In genomic region chr6:33051642-33052041, GRCm38 (mm10) we compare ENCODE assay signal across 21 mouse cellular contexts. TPM values are rescaled to one million over a fixed set of nuclear protein-coding genes. Genes with fewer than 3 reads are reported as not detected.
A peak's percentile ranks its signal among the peaks of the same experiment; 100 is the strongest.
DNase-seq lines count a peak whose midpoint lies in the region; ATAC-seq and TF ChIP-seq lines count a peak whose summit lies in the region.
"Had no signal": no experiment of that assay in that cellular context is flagged by ENCODE, and none has a peak within 500 bp of the region (broad histone marks: within the 10 kb centered on the region; RNA-seq: fewer than 3 reads in every experiment).

No protein-coding gene starts in this region.

- no peak for TF ChIP-seq POLR2A in CH12.LX (IDR thresholded peaks at IDR 0.05; ENCODE audit: low read depth, low read length)

- H3K4me3 ChIP-seq in heart, embryonic 11.5 days (ENCODE audit: low read depth, low read length) = no peak overlapping the region
- H3K4me3 ChIP-seq in intestine, embryonic 14.5 days (ENCODE audit: low read depth, low read length) = no peak overlapping the region
- no peak overlapping the region for H3K4me3 ChIP-seq in intestine, postnatal 0 days (ENCODE audit: low read depth, low read length)
- H3K4me3 ChIP-seq in CH12.LX (replicated peaks in 1 of 3; ENCODE audit: low read depth in 2 of 3, low read length in 2 of 3, poor library complexity in 1 of 3) = peak overlapping the region in 2 of 3 experiments; percentile 11 to 14
- H3K4me3 ChIP-seq: forebrain, embryonic 10.5 days; hindbrain, embryonic 15.5 days; midbrain, embryonic 12.5 days; neural tube, embryonic 13.5 days had no signal

- TF ChIP-seq CTCF in intestine, postnatal 0 days (IDR thresholded peaks at IDR 0.05; ENCODE audit: low read depth) = no peak
- TF ChIP-seq CTCF in CH12.LX (conservative IDR thresholded peaks at IDR 0.05 in 1 of 2, IDR thresholded peaks at IDR 0.05 in 1 of 2; ENCODE audit: low read depth in 2 of 2, low read length in 2 of 2) = no peak

- 40% methylated on average over 2 of the region's 2 CpGs for WGBS in heart, embryonic 11.5 days (ENCODE audit: insufficient replicate concordance)
- WGBS in intestine, embryonic 14.5 days = 16% methylated on average over 2 of the region's 2 CpGs
- whole genome bisulfite sequencing in intestine, postnatal 0 days = 24% methylated on average over 2 of the region's 2 CpGs

- peaks cover 15% of the 10 kb centered on the region for H3K36me3 ChIP-seq in heart, embryonic 11.5 days (ENCODE audit: control insufficient read depth, insufficient read depth, low read length)
- peaks cover 22% of the 10 kb centered on the region for H3K36me3 ChIP-seq in intestine, embryonic 14.5 days (ENCODE audit: control insufficient read depth, insufficient read depth, low read length)
- H3K36me3 ChIP-seq in intestine, postnatal 0 days (ENCODE audit: control insufficient read depth, insufficient read depth) = peaks cover 24% of the 10 kb centered on the region
- H3K36me3 ChIP-seq in CH12.LX (replicated peaks in 1 of 2; ENCODE audit: control insufficient read depth in 1 of 2, insufficient read depth in 1 of 2, low read length in 1 of 2) = peaks cover 25 to 61% of the 10 kb centered on the region in 2 experiments
- H3K36me3 ChIP-seq in splenic B cell, adult 2 months (ENCODE audit: control insufficient read depth, insufficient read depth, low read length, poor library complexity, severe bottlenecking) = peaks cover 4% of the 10 kb centered on the region; the same call in 1 of the 2 replicates

- H3K27me3 ChIP-seq in heart, embryonic 11.5 days (ENCODE audit: control insufficient read depth, insufficient read depth, low read length) = no peaks in the 10 kb centered on the region
- H3K27me3 ChIP-seq in intestine, embryonic 14.5 days (replicated peaks; ENCODE audit: control insufficient read depth, insufficient read depth, low read length) = no peaks in the 10 kb centered on the region
- no peaks in the 10 kb centered on the region for H3K27me3 ChIP-seq in intestine, postnatal 0 days (replicated peaks; ENCODE audit: control insufficient read depth, insufficient read depth, low read length)
- no peaks in the 10 kb centered on the region for H3K27me3 ChIP-seq in CH12.LX (replicated peaks)
- H3K27me3 ChIP-seq in splenic B cell, adult 2 months (ENCODE audit: control insufficient read depth, insufficient read depth, low read length, poor library complexity, severe bottlenecking) = no peaks in the 10 kb centered on the region
- H3K27me3 ChIP-seq: hindbrain, embryonic 15.5 days; midbrain, embryonic 12.5 days; neural tube, embryonic 13.5 days had no signal

- H3K79me2 ChIP-seq in CH12.LX (replicated peaks; ENCODE audit: control insufficient read depth, extremely low read depth, insufficient read depth, poor library complexity, severe bottlenecking) = peaks cover 5% of the 10 kb centered on the region

- H3K4me2 ChIP-seq in heart, embryonic 11.5 days = no peak overlapping the region
- no peak overlapping the region for H3K4me2 ChIP-seq in intestine, embryonic 14.5 days (ENCODE audit: low read length)
- H3K4me2 ChIP-seq in intestine, postnatal 0 days (replicated peaks; ENCODE audit: low read depth) = no peak overlapping the region
- peak overlapping the region; percentile 93 for H3K4me2 ChIP-seq in CH12.LX (ENCODE audit: insufficient read depth, low read depth, poor library complexity, severe bottlenecking)
- H3K4me2 ChIP-seq: hindbrain, embryonic 15.5 days; liver, embryonic 11.5 days; midbrain, embryonic 12.5 days; neural tube, embryonic 13.5 days had no signal

- TF ChIP-seq EP300 in CH12.LX (IDR thresholded peaks at IDR 0.05; ENCODE audit: low read length) = peak; percentile 89

- no peak for ATAC-seq in heart, embryonic 11.5 days (replicated peaks; ENCODE audit: insufficient number of reproducible peaks, low FRiP score, low TSS enrichment)
- ATAC-seq in intestine, embryonic 14.5 days (replicated peaks; ENCODE audit: low FRiP score, low TSS enrichment, low read depth) = no peak
- no peak for ATAC-seq in intestine, postnatal 0 days

- in situ Hi-C loops in CH12.LX (cut with MboI; ENCODE audit: low pct_ligation_motif_present, low pct_unique_long_range_greater_than_20kb, low sequenced_read_pairs) = no loop called here

- dilution Hi-C loops in CH12.LX (cut with MboI; ENCODE audit: extremely low pct_ligation_motif_present, extremely low pct_unique_long_range_greater_than_20kb, low sequenced_read_pairs) = no loop called here

- no peak for DNase-seq in heart, postnatal 4 days
- peak; percentile 52 for DNase-seq in intestine, embryonic 14.5 days (ENCODE audit: low spot score)
- DNase-seq in CH12.LX (ENCODE audit: extremely low read depth) = peak; percentile 72
- peak; percentile 73 for DNase-seq in splenic B cell, adult 2 months (ENCODE audit: low read depth, low spot score)
- DNase-seq in thymus, adult 18-20 months = no peak
- DNase-seq: adrenal gland, postnatal 36 days; cerebellum, adult 11-12 months; cerebellum, postnatal 14 days; kidney, adult 18-20 months; lung, adult 2 months; thymus, postnatal 14 days had no signal

- peaks cover 18% of the 10 kb centered on the region for H3K4me1 ChIP-seq in heart, embryonic 11.5 days (ENCODE audit: control insufficient read depth, insufficient read depth, low read length)
- peaks cover 9% of the 10 kb centered on the region for H3K4me1 ChIP-seq in intestine, embryonic 14.5 days (replicated peaks; ENCODE audit: control insufficient read depth, insufficient read depth, low read length)
- no peaks in the 10 kb centered on the region; the same call in 1 of the 2 replicates for H3K4me1 ChIP-seq in intestine, postnatal 0 days (replicated peaks; ENCODE audit: control insufficient read depth, insufficient read depth, low read length)
- H3K4me1 ChIP-seq in CH12.LX (ENCODE audit: control insufficient read depth in 1 of 2, insufficient read depth in 2 of 2) = peaks cover 6 to 50% of the 10 kb centered on the region in 2 experiments
- H3K4me1 ChIP-seq: forebrain, embryonic 10.5 days; hindbrain, embryonic 15.5 days; midbrain, embryonic 12.5 days; neural tube, embryonic 13.5 days had no signal

- no peak overlapping the region for H3K9ac ChIP-seq in heart, embryonic 11.5 days (ENCODE audit: low read depth, low read length)
- no peak overlapping the region for H3K9ac ChIP-seq in intestine, embryonic 14.5 days (ENCODE audit: low read length)
- H3K9ac ChIP-seq in intestine, postnatal 0 days (ENCODE audit: low read depth, low read length) = no peak overlapping the region
- peak overlapping the region; percentile 24; the same call in 1 of the 2 replicates for H3K9ac ChIP-seq in CH12.LX (ENCODE audit: insufficient read depth, low read depth)
- H3K9ac ChIP-seq: hindbrain, embryonic 15.5 days; midbrain, embryonic 12.5 days; neural tube, embryonic 13.5 days had no signal

- no peaks in the 10 kb centered on the region for H3K9me3 ChIP-seq in heart, embryonic 11.5 days (replicated peaks; ENCODE audit: control insufficient read depth, low read length)
- H3K9me3 ChIP-seq in intestine, embryonic 14.5 days (ENCODE audit: control insufficient read depth, low read length) = no peaks in the 10 kb centered on the region
- no peaks in the 10 kb centered on the region for H3K9me3 ChIP-seq in intestine, postnatal 0 days (ENCODE audit: control insufficient read depth)
- no peaks in the 10 kb centered on the region for H3K9me3 ChIP-seq in CH12.LX (replicated peaks; ENCODE audit: low read length)
- H3K9me3 ChIP-seq: forebrain, embryonic 10.5 days; hindbrain, embryonic 15.5 days; midbrain, embryonic 12.5 days; neural tube, embryonic 13.5 days had no signal

- no peak; the same call in none of the 2 replicates for TF ChIP-seq RAD21 in CH12.LX (IDR thresholded peaks at IDR 0.05; ENCODE audit: low read depth, low read length)

- peak overlapping the region; percentile 16; the same call in 1 of the 2 replicates for H3K27ac ChIP-seq in heart, embryonic 11.5 days (ENCODE audit: low read depth, low read length)
- no peak overlapping the region for H3K27ac ChIP-seq in intestine, embryonic 14.5 days (ENCODE audit: low read depth)
- no peak overlapping the region for H3K27ac ChIP-seq in intestine, postnatal 0 days (ENCODE audit: low read depth, low read length)
- H3K27ac ChIP-seq in CH12.LX (ENCODE audit: insufficient read depth, low read depth) = peak overlapping the region; percentile 24
- H3K27ac ChIP-seq: forebrain, embryonic 10.5 days; hindbrain, embryonic 15.5 days; kidney, postnatal 0 days; macrophage; midbrain, embryonic 12.5 days; neural tube, embryonic 13.5 days; stomach, postnatal 0 days had no signal

TF ChIP-seq in CH12.LX, 34 proteins besides CTCF, POLR2A, EP300 and RAD21 (continues in another document):
- TF ChIP-seq MXI1 (IDR thresholded peaks at IDR 0.05; ENCODE audit: low read depth, low read length) (no peak), HCFC1 (IDR thresholded peaks at IDR 0.05; ENCODE audit: low read depth, low read length) (no peak), RCOR1 (conservative IDR thresholded peaks at IDR 0.05; ENCODE audit: low read depth, low read length) (no peak), TBP (conservative IDR thresholded peaks at IDR 0.05; ENCODE audit: low read depth, low read length) (0 out of 2 replicates have a peak, but pooled peaks have one; percentile 14), E2F4 (IDR thresholded peaks at IDR 0.05; ENCODE audit: insufficient replicate concordance, low read depth, low read length) (no peak), UBTF (IDR thresholded peaks at IDR 0.05; ENCODE audit: low read depth, low read length) (no peak), CHD1 (IDR thresholded peaks at IDR 0.05; ENCODE audit: low read depth, low read length) (no peak), ETS1 (conservative IDR thresholded peaks at IDR 0.05; ENCODE audit: low read depth, low read length) (0 out of 2 replicates have a peak, but pooled peaks have one; percentile 11), SMC3 (IDR thresholded peaks at IDR 0.05; ENCODE audit: low read depth, low read length) (no peak), CHD2 (IDR thresholded peaks at IDR 0.05; ENCODE audit: low read length) (no peak), ELF1 (IDR thresholded peaks at IDR 0.05; ENCODE audit: low read depth, low read length) (peak; percentile 37; the same call in 1 of the 2 replicates), ZKSCAN1 (IDR thresholded peaks at IDR 0.05; ENCODE audit: borderline replicate concordance, low read depth, low read length) (no peak), IRF4 (IDR thresholded peaks at IDR 0.05; ENCODE audit: low read depth, low read length) (peak; percentile 91), NRF1 (IDR thresholded peaks at IDR 0.05; ENCODE audit: low read depth, low read length) (no peak), ZMIZ1 (IDR thresholded peaks at IDR 0.05; ENCODE audit: low read depth, low read length) (no peak)

RNA-seq across cellular contexts. Expression of gene Chchd3, which starts 8.4 kb away (rescaled TPM):
- polyA plus RNA-seq in heart, embryonic 11.5 days (2014; fragmentation: Nextera tagmentation; extraction: Ambion mirVana) = 176 and 182 TPM in 2 replicates
- 100 to 1,000 TPM; 391 to 402 TPM for total RNA-seq in heart, postnatal 4 days (2021)
- 120 and 125 TPM in 2 replicates for polyA plus RNA-seq in intestine, embryonic 14.5 days (2014; fragmentation: Nextera tagmentation; extraction: Ambion mirVana)
- polyA plus RNA-seq in intestine, postnatal 0 days (2015; fragmentation: Nextera tagmentation; extraction: Ambion mirVana) = 127 and 134 TPM in 2 replicates
- total RNA-seq in CH12.LX (2012; rRNA removed) = 116 and 125 TPM in 2 replicates
- total RNA-seq in CH12.LX (2014; rRNA removed) = 197 and 221 TPM in 2 replicates
- polyA plus RNA-seq in CH12.LX (2012; ENCODE audit: insufficient read length, low read depth) = 133 and 163 TPM in 2 replicates

Comparison
In these comparisons a context has a peak if more than half of its experiments do, and no peak if none do; other contexts are left out.
1. H3K27ac ChIP-seq: peak in heart, embryonic 11.5 days (single experiment) and CH12.LX (single experiment); none in intestine, embryonic 14.5 days (single experiment) and intestine, postnatal 0 days (single experiment).
2. H3K4me3 ChIP-seq: peak in CH12.LX (2 of 3); none in heart, embryonic 11.5 days (single experiment), intestine, embryonic 14.5 days (single experiment) and intestine, postnatal 0 days (single experiment).
3. DNase-seq: peak in intestine, embryonic 14.5 days (single experiment), CH12.LX (single experiment) and splenic B cell, adult 2 months (single experiment); none in heart, postnatal 4 days (single experiment) and thymus, adult 18-20 months (0 of 2).